Mouse (Mus musculus): ENCODE results near the gene Syt12.
A peak's percentile ranks its signal among the peaks of the same experiment; 100 is the strongest.
"Not testable (repeated sequence)": the region's sequence is repeated elsewhere in the genome, so short reads cannot be mapped to it uniquely, and the experiment has no call there.

Syt12 gene

GRCm38 (mm10) chr19:4491080-4491695, 13.9 kb upstream of the Syt12 start:
- DNase-seq (ENCODE audit: extremely low read depth, low read depth), result no peak

- no peak for DNase-seq (ENCODE audit: extremely low read depth, low read depth)
Measured at GRCm38 (mm10) chr19:4487877-4488276, 10.6 kb upstream of the Syt12 start.

- DNase-seq (ENCODE audit: extremely low read depth, low read depth), result no peak
Measured at GRCm38 (mm10) chr19:4485006-4485405, 7.8 kb upstream of the Syt12 start.

- no peak for DNase-seq (ENCODE audit: extremely low read depth, low read depth)
Measured at GRCm38 (mm10) chr19:4482111-4482859, 5.0 kb upstream of the Syt12 start.

- DNase-seq (ENCODE audit: extremely low read depth, low read depth), result no peak
Measured at GRCm38 (mm10) chr19:4481326-4481725, 4.1 kb upstream of the Syt12 start.

- no peak for DNase-seq (ENCODE audit: extremely low read depth, low read depth)
Measured at GRCm38 (mm10) chr19:4480041-4480440, 2.8 kb upstream of the Syt12 start.

GRCm38 (mm10) chr19:4478190-4478516, 906 bp upstream of the Syt12 start:
- DNase-seq (ENCODE audit: extremely low read depth, low read depth), result peak; percentile 30

GRCm38 (mm10) chr19:4476601-4477257, 518 bp downstream of the Syt12 start:
- DNase-seq (ENCODE audit: extremely low read depth, low read depth), result no peak

GRCm38 (mm10) chr19:4475224-4475925, 1.9 kb downstream of the Syt12 start:
- no peak for DNase-seq (ENCODE audit: extremely low read depth, low read depth)

GRCm38 (mm10) chr19:4474739-4475138, 2.5 kb downstream of the Syt12 start:
- no peak for DNase-seq (ENCODE audit: extremely low read depth, low read depth)

- DNase-seq (ENCODE audit: extremely low read depth, low read depth), result no peak
Measured at GRCm38 (mm10) chr19:4473549-4473948, 3.7 kb downstream of the Syt12 start.

GRCm38 (mm10) chr19:4468363-4468762, 8.9 kb downstream of the Syt12 start:
- peak; percentile 43 for DNase-seq (ENCODE audit: extremely low read depth, low read depth)

GRCm38 (mm10) chr19:4464666-4465065, 12.6 kb downstream of the Syt12 start:
- peak; percentile 31 for DNase-seq (ENCODE audit: extremely low read depth, low read depth)

- DNase-seq (ENCODE audit: extremely low read depth, low read depth), result no peak
Measured at GRCm38 (mm10) chr19:4461981-4462380, 15.3 kb downstream of the Syt12 start.

GRCm38 (mm10) chr19:4456227-4456626, 21.0 kb downstream of the Syt12 start:
- peak; percentile 33 for DNase-seq (ENCODE audit: extremely low read depth, low read depth)

- DNase-seq (ENCODE audit: extremely low read depth, low read depth), result no peak
Measured at GRCm38 (mm10) chr19:4455071-4455800, 22.0 kb downstream of the Syt12 start.

- not testable (repeated sequence) for DNase-seq (ENCODE audit: extremely low read depth, low read depth)
Measured at GRCm38 (mm10) chr19:4454040-4454439, 23.2 kb downstream of the Syt12 start.

- no peak for DNase-seq (ENCODE audit: extremely low read depth, low read depth)
Measured at GRCm38 (mm10) chr19:4452525-4452924, 24.7 kb downstream of the Syt12 start.

GRCm38 (mm10) chr19:4451965-4452364, 25.3 kb downstream of the Syt12 start:
- no peak for DNase-seq (ENCODE audit: extremely low read depth, low read depth)

GRCm38 (mm10) chr19:4451098-4451497, 26.1 kb downstream of the Syt12 start:
- no peak for DNase-seq (ENCODE audit: extremely low read depth, low read depth)

- DNase-seq (ENCODE audit: extremely low read depth, low read depth), result no peak
Measured at GRCm38 (mm10) chr19:4450666-4451065, 26.6 kb downstream of the Syt12 start.
